Mouse (Mus musculus): ENCODE results near the gene Ltbp1. TPM values are rescaled to one million over a fixed set of nuclear protein-coding genes. Genes with fewer than 3 reads are reported as not detected.

Gene Ltbp1
- polyA plus RNA-seq, 1 experiment from 2014 or later: 8.5 TPM

GRCm38 (mm10) chr17:75161931-75162330 is 156.6 kb downstream of the Ltbp1 start:
- H3K27ac ChIP-seq (ENCODE audit: low read depth, low read length): no peak overlapping the region
- no peaks in the 10 kb centered on the region for H3K9me3 ChIP-seq (ENCODE audit: control insufficient read depth)
- TF ChIP-seq CTCF (IDR thresholded peaks at IDR 0.05; ENCODE audit: low read depth): no peak
- ATAC-seq: no peak
- H3K36me3 ChIP-seq (ENCODE audit: control insufficient read depth, insufficient read depth): no peaks in the 10 kb centered on the region
- no peak overlapping the region for H3K9ac ChIP-seq (ENCODE audit: low read depth, low read length)
- H3K4me1 ChIP-seq (replicated peaks; ENCODE audit: control insufficient read depth, insufficient read depth, low read length): no peaks in the 10 kb centered on the region
- no peak overlapping the region for H3K4me2 ChIP-seq (replicated peaks; ENCODE audit: low read depth)
- H3K4me3 ChIP-seq (ENCODE audit: low read depth, low read length): no peak overlapping the region
- H3K27me3 ChIP-seq (replicated peaks; ENCODE audit: control insufficient read depth, insufficient read depth, low read length): no peaks in the 10 kb centered on the region
- 80% methylated on average over 4 of the region's 4 CpGs for WGBS

GRCm38 (mm10) chr17:75164566-75164965 is 159.2 kb downstream of the Ltbp1 start:
- H3K4me3 ChIP-seq (ENCODE audit: low read depth, low read length): no peak overlapping the region
- no peaks in the 10 kb centered on the region for H3K9me3 ChIP-seq (ENCODE audit: control insufficient read depth)
- H3K36me3 ChIP-seq (ENCODE audit: control insufficient read depth, insufficient read depth): no peaks in the 10 kb centered on the region
- no peak overlapping the region for H3K4me2 ChIP-seq (replicated peaks; ENCODE audit: low read depth)
- no peaks in the 10 kb centered on the region for H3K4me1 ChIP-seq (replicated peaks; ENCODE audit: control insufficient read depth, insufficient read depth, low read length)
- TF ChIP-seq CTCF (IDR thresholded peaks at IDR 0.05; ENCODE audit: low read depth): no peak
- WGBS: 82% methylated on average over 5 of the region's 5 CpGs
- no peak overlapping the region for H3K27ac ChIP-seq (ENCODE audit: low read depth, low read length)
- no peak for ATAC-seq
- no peaks in the 10 kb centered on the region for H3K27me3 ChIP-seq (replicated peaks; ENCODE audit: control insufficient read depth, insufficient read depth, low read length)
- no peak overlapping the region for H3K9ac ChIP-seq (ENCODE audit: low read depth, low read length)

GRCm38 (mm10) chr17:75168572-75169200 is 163.3 kb downstream of the Ltbp1 start:
- Histone ChIP-seq H3K9me3 (ENCODE audit: control insufficient read depth) (no peaks in the 10 kb centered on the region), H3K4me1 (replicated peaks; ENCODE audit: control insufficient read depth, insufficient read depth, low read length) (no peaks in the 10 kb centered on the region), H3K4me3 (ENCODE audit: low read depth, low read length) (no peak overlapping the region), H3K4me2 (replicated peaks; ENCODE audit: low read depth) (no peak overlapping the region), H3K36me3 (ENCODE audit: control insufficient read depth, insufficient read depth) (no peaks in the 10 kb centered on the region), H3K9ac (ENCODE audit: low read depth, low read length) (no peak overlapping the region), H3K27me3 (replicated peaks; ENCODE audit: control insufficient read depth, insufficient read depth, low read length) (no peaks in the 10 kb centered on the region), H3K27ac (ENCODE audit: low read depth, low read length) (no peak overlapping the region)
- ATAC-seq: no peak
- TF ChIP-seq CTCF (IDR thresholded peaks at IDR 0.05; ENCODE audit: low read depth): no peak
- 76% methylated on average over 3 of the region's 3 CpGs for WGBS

- no peaks in the 10 kb centered on the region for H3K27me3 ChIP-seq (replicated peaks; ENCODE audit: control insufficient read depth, insufficient read depth, low read length)
- no peak overlapping the region for H3K4me3 ChIP-seq (ENCODE audit: low read depth, low read length)
- no peak overlapping the region for H3K9ac ChIP-seq (ENCODE audit: low read depth, low read length)
- H3K9me3 ChIP-seq (ENCODE audit: control insufficient read depth): no peaks in the 10 kb centered on the region
- ATAC-seq: no peak
- H3K36me3 ChIP-seq (ENCODE audit: control insufficient read depth, insufficient read depth): no peaks in the 10 kb centered on the region
- 82% methylated on average over 7 of the region's 7 CpGs for WGBS
- H3K4me2 ChIP-seq (replicated peaks; ENCODE audit: low read depth): no peak overlapping the region
- no peaks in the 10 kb centered on the region for H3K4me1 ChIP-seq (replicated peaks; ENCODE audit: control insufficient read depth, insufficient read depth, low read length)
- H3K27ac ChIP-seq (ENCODE audit: low read depth, low read length): no peak overlapping the region
- no peak for TF ChIP-seq CTCF (IDR thresholded peaks at IDR 0.05; ENCODE audit: low read depth)
These were observed 166.3 kb downstream of the Ltbp1 start for GRCm38 (mm10) chr17:75171659-75172058.

GRCm38 (mm10) chr17:75172685-75173205 is 167.4 kb downstream of the Ltbp1 start:
- WGBS: 79% methylated on average over 7 of the region's 7 CpGs
- no peak overlapping the region for H3K27ac ChIP-seq (ENCODE audit: low read depth, low read length)
- TF ChIP-seq CTCF (IDR thresholded peaks at IDR 0.05; ENCODE audit: low read depth): no peak
- no peaks in the 10 kb centered on the region for H3K36me3 ChIP-seq (ENCODE audit: control insufficient read depth, insufficient read depth)
- H3K4me3 ChIP-seq (ENCODE audit: low read depth, low read length): no peak overlapping the region
- no peaks in the 10 kb centered on the region for H3K27me3 ChIP-seq (replicated peaks; ENCODE audit: control insufficient read depth, insufficient read depth, low read length)
- no peak for ATAC-seq
- H3K9me3 ChIP-seq (ENCODE audit: control insufficient read depth): no peaks in the 10 kb centered on the region
- H3K4me2 ChIP-seq (replicated peaks; ENCODE audit: low read depth): no peak overlapping the region
- H3K4me1 ChIP-seq (replicated peaks; ENCODE audit: control insufficient read depth, insufficient read depth, low read length): no peaks in the 10 kb centered on the region
- H3K9ac ChIP-seq (ENCODE audit: low read depth, low read length): no peak overlapping the region

- WGBS: 81% methylated on average over 3 of the region's 3 CpGs
- no peak for TF ChIP-seq CTCF (IDR thresholded peaks at IDR 0.05; ENCODE audit: low read depth)
- no peak overlapping the region for H3K27ac ChIP-seq (ENCODE audit: low read depth, low read length)
These were observed 169.1 kb downstream of the Ltbp1 start for GRCm38 (mm10) chr17:75174501-75174900.

More at GRCm38 (mm10) chr17:75174501-75174900, 169.1 kb downstream of the Ltbp1 start:
- H3K9me3 ChIP-seq (ENCODE audit: control insufficient read depth): no peaks in the 10 kb centered on the region
- no peaks in the 10 kb centered on the region for H3K36me3 ChIP-seq (ENCODE audit: control insufficient read depth, insufficient read depth)
- no peak overlapping the region for H3K4me3 ChIP-seq (ENCODE audit: low read depth, low read length)
- no peaks in the 10 kb centered on the region for H3K27me3 ChIP-seq (replicated peaks; ENCODE audit: control insufficient read depth, insufficient read depth, low read length)
- no peak for ATAC-seq
- no peak overlapping the region for H3K4me2 ChIP-seq (replicated peaks; ENCODE audit: low read depth)
- H3K9ac ChIP-seq (ENCODE audit: low read depth, low read length): no peak overlapping the region
- H3K4me1 ChIP-seq (replicated peaks; ENCODE audit: control insufficient read depth, insufficient read depth, low read length): no peaks in the 10 kb centered on the region
